In the genomic region with DNA sequence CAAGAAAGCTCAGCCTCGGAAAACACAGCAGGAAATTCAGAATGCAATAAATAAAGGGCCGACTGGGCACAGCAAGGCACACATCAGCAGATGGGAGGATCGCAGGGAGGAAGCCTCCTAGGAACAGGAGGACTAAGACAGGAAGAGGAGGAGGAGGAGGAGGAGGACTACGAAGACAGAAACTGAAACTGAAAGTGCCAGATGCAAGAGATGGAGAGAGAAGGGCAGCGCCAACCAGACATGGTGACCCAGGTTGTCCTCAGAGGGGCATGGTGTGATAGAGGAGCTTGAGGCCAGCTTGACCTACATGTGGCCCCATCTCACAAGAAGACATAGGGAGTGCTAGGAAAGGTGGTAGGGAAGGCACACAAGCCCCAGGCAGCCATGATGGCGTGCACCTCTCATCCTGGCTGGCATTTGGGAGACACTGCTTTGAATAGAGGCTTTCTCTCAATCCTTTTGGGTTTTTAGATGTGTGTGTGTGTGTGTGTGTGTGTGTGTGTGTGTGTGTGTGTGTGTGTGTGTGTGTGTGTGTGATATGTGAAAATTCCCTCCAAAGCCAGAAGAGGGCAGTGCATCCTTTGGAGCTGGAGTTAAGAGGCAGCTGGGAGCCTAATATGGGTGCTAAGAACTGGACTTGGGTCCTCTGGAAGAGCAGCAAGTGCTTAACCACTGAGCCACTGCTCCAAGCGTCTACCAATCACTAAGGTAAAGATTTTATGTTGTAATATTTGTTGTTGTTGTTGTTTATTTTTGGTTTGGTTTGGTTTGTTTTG, we compare ENCODE assay signal across 10 mouse cellular contexts. TPM values are rescaled to one million over a fixed set of nuclear protein-coding genes. Genes with fewer than 3 reads are reported as not detected.
DNase-seq lines count a peak whose midpoint lies in the region; ATAC-seq and TF ChIP-seq lines count a peak whose summit lies in the region.
"Had no signal": no experiment of that assay in that cellular context is flagged by ENCODE, and none has a peak within 500 bp of the region (broad histone marks: within the 10 kb centered on the region; RNA-seq: fewer than 3 reads in every experiment).

No protein-coding gene starts in this region.

- peak overlapping the region; percentile 53 for H3K4me3 ChIP-seq in erythroblast, embryonic 14.5 days (replicated peaks)
- H3K4me3 ChIP-seq in lung, adult 2 months (replicated peaks; ENCODE audit: extremely low read depth, low read depth, low read length): peak overlapping the region; percentile 17
- no peak overlapping the region for H3K4me3 ChIP-seq in brown adipose tissue, adult 24 weeks (ENCODE audit: insufficient read depth, low read depth, low read length)
- peak overlapping the region; percentile 92 for H3K4me3 ChIP-seq in megakaryocyte, embryonic 14.5 days (replicated peaks)
- H3K4me3 ChIP-seq: midbrain, embryonic 12.5 days had no signal

- WGBS in lung, adult 2 months: 67% methylated on average over 7 of the region's 7 CpGs

- TF ChIP-seq CTCF in lung, adult 2 months (IDR thresholded peaks at IDR 0.05; ENCODE audit: insufficient read depth, low read length): no peak

- no peak for ATAC-seq in erythroblast, adult 5-6 weeks (replicated peaks; ENCODE audit: low FRiP score, poor library complexity, severe bottlenecking)

- H3K9me3 ChIP-seq in erythroblast, embryonic 14.5 days (ENCODE audit: control insufficient read depth, low read length): peaks cover 6% of the 10 kb centered on the region
- H3K9me3 ChIP-seq in megakaryocyte, embryonic 14.5 days: no peaks in the 10 kb centered on the region
- H3K9me3 ChIP-seq: midbrain, embryonic 12.5 days had no signal

- peaks cover 26% of the 10 kb centered on the region for H3K36me3 ChIP-seq in erythroblast, embryonic 14.5 days (ENCODE audit: control insufficient read depth)
- H3K36me3 ChIP-seq in megakaryocyte, embryonic 14.5 days (replicated peaks; ENCODE audit: low read length): no peaks in the 10 kb centered on the region
- H3K36me3 ChIP-seq: midbrain, embryonic 12.5 days had no signal

- DNase-seq in lung, adult 2 months: no peak
- DNase-seq in lung, postnatal 14 days: no peak
- DNase-seq in adrenal gland, postnatal 4 days (ENCODE audit: low spot score in 2 of 2): no peak
- no peak for DNase-seq in ovary, postnatal 10 days (ENCODE audit: low spot score)
- DNase-seq: heart, postnatal 4 days had no signal

- H3K27me3 ChIP-seq in erythroblast, embryonic 14.5 days (ENCODE audit: control insufficient read depth): no peaks in the 10 kb centered on the region
- peaks cover 6% of the 10 kb centered on the region for H3K27me3 ChIP-seq in megakaryocyte, embryonic 14.5 days (replicated peaks)
- H3K27me3 ChIP-seq: midbrain, embryonic 12.5 days had no signal

- peaks cover 71% of the 10 kb centered on the region for H3K4me1 ChIP-seq in erythroblast, embryonic 14.5 days (ENCODE audit: control insufficient read depth)
- H3K4me1 ChIP-seq in lung, adult 2 months (ENCODE audit: control insufficient read depth, insufficient read depth, low read length): peaks cover 3% of the 10 kb centered on the region
- 0 out of 2 replicates have a peak, but pooled peaks cover 3% of the 10 kb centered on the region for H3K4me1 ChIP-seq in brown adipose tissue, adult 24 weeks (ENCODE audit: control insufficient read depth, insufficient read depth, insufficient read length, low read length)
- peaks cover 48% of the 10 kb centered on the region for H3K4me1 ChIP-seq in megakaryocyte, embryonic 14.5 days
- H3K4me1 ChIP-seq: midbrain, embryonic 12.5 days had no signal

- TF ChIP-seq POLR2A in lung, adult 2 months (IDR thresholded peaks at IDR 0.05; ENCODE audit: borderline replicate concordance, extremely low read depth, low read depth, low read length): no peak

- H3K27ac ChIP-seq in brown adipose tissue, adult 24 weeks (replicated peaks; ENCODE audit: low read depth, low read length): peak overlapping the region; percentile 96
- H3K27ac ChIP-seq: midbrain, embryonic 12.5 days had no signal

RNA-seq across cellular contexts. Expression of a gene that starts 22.8 kb away (rescaled TPM):
- polyA plus RNA-seq in erythroblast, embryonic 14.5 days (2012): 16.6 and 23.0 TPM in 2 replicates
- total RNA-seq in erythroblast, adult 5-6 weeks (2015; ENCODE audit: low replicate concordance): 1,226 and 1,283 TPM in 2 replicates
- 1,807 and 1,822 TPM in 2 replicates for total RNA-seq in erythroblast, adult 5-6 weeks (2017; ENCODE audit: low replicate concordance)
- 48.5 and 68.3 TPM in 2 replicates for polyA plus RNA-seq in lung, adult 2 months (2012; rRNA removed)
- 216 and 330 TPM in 2 replicates for polyA plus RNA-seq in brown adipose tissue, adult 24 weeks (2012; ENCODE audit: insufficient read depth, insufficient read length, missing spikeins)
- 17.8 and 28.5 TPM in 2 replicates for polyA plus RNA-seq in megakaryocyte, embryonic 14.5 days (2012; ENCODE audit: insufficient read depth, low replicate concordance)
- 100 to 1,000 TPM; 395 to 408 TPM for total RNA-seq in adrenal gland, postnatal 4 days (2021)

RNA-seq across cellular contexts. Expression of a gene that starts 29.4 kb away (rescaled TPM):
- not detected in 2 replicates for polyA plus RNA-seq in erythroblast, embryonic 14.5 days (2012)
- not detected in 2 replicates for total RNA-seq in erythroblast, adult 5-6 weeks (2015; ENCODE audit: low replicate concordance)
- not detected in 2 replicates for total RNA-seq in erythroblast, adult 5-6 weeks (2017; ENCODE audit: low replicate concordance)
- 0.12 and 0.31 TPM in 2 replicates for polyA plus RNA-seq in lung, adult 2 months (2012; rRNA removed)
- not detected in 2 replicates for polyA plus RNA-seq in brown adipose tissue, adult 24 weeks (2012; ENCODE audit: insufficient read depth, insufficient read length, missing spikeins)
- polyA plus RNA-seq in megakaryocyte, embryonic 14.5 days (2012; ENCODE audit: insufficient read depth, low replicate concordance): 0.22 TPM in 1 of 2 replicates, not detected in the other
- total RNA-seq in adrenal gland, postnatal 4 days (2021): 10 to 100 TPM in 1 of 2 experiments, 1 to 10 TPM in 1; 1.4 to 11.3 TPM

RNA-seq across cellular contexts. Expression of a gene that starts 59.3 kb away (rescaled TPM):
- polyA plus RNA-seq in erythroblast, embryonic 14.5 days (2012): 2.0 and 2.4 TPM in 2 replicates
- 124 and 158 TPM in 2 replicates for total RNA-seq in erythroblast, adult 5-6 weeks (2015; ENCODE audit: low replicate concordance)
- 138 and 180 TPM in 2 replicates for total RNA-seq in erythroblast, adult 5-6 weeks (2017; ENCODE audit: low replicate concordance)
- polyA plus RNA-seq in lung, adult 2 months (2012; rRNA removed): 26.4 and 27.7 TPM in 2 replicates
- polyA plus RNA-seq in brown adipose tissue, adult 24 weeks (2012; ENCODE audit: insufficient read depth, insufficient read length, missing spikeins): 25.9 and 31.0 TPM in 2 replicates
- 4.4 and 8.2 TPM in 2 replicates for polyA plus RNA-seq in megakaryocyte, embryonic 14.5 days (2012; ENCODE audit: insufficient read depth, low replicate concordance)
- total RNA-seq in adrenal gland, postnatal 4 days (2021): 100 to 1,000 TPM; 104 to 111 TPM
